Mouse (Mus musculus) heart, embryonic 11.5 days (tissue): Measurements from ENCODE around the gene Rimbp2. TPM values are rescaled to one million over a fixed set of nuclear protein-coding genes. Genes with fewer than 3 reads are reported as not detected.

ENCODE experiments used
- ATAC-seq: fragments of 200-750 bp; cut with Nextera tagmentation; replicated peaks from 2 replicates; pipeline ENCODE4 v1.8.0; 2017; ENCODE audit warnings: moderate library complexity; ENCODE audit not compliant: insufficient number of reproducible peaks, low FRiP score, low TSS enrichment
- H3K27ac ChIP-seq: fragments of 300-500 bp; sonication (generic); 2 replicates; pipeline ENCODE4 v1.5.1; 2014; ENCODE audit warnings: mild to moderate bottlenecking, low read depth, low read length
- H3K27me3 ChIP-seq: fragments of 300-500 bp; sonication (generic); 2 replicates; pipeline ENCODE4 v1.6.1; 2014; ENCODE audit warnings: mild to moderate bottlenecking, low read length, mixed read lengths; ENCODE audit not compliant: control insufficient read depth, insufficient read depth
- H3K36me3 ChIP-seq: fragments of 300-500 bp; sonication (generic); 2 replicates; pipeline ENCODE4 v1.6.1; 2014; ENCODE audit warnings: mild to moderate bottlenecking, low read length, moderate library complexity, mixed read lengths; ENCODE audit not compliant: control insufficient read depth, insufficient read depth
- H3K4me1 ChIP-seq: fragments of 300-500 bp; sonication (generic); 2 replicates; pipeline ENCODE4 v1.6.1; 2014; ENCODE audit warnings: low read length; ENCODE audit not compliant: control insufficient read depth, insufficient read depth
- H3K4me2 ChIP-seq: fragments of 300-500 bp; sonication (generic); 2 replicates; pipeline ENCODE4 v1.6.1; 2014; ENCODE audit warnings: mild to moderate bottlenecking, moderate library complexity
- H3K4me3 ChIP-seq: fragments of 300-500 bp; sonication (generic); 2 replicates; pipeline ENCODE4 v1.5.1; 2014; ENCODE audit warnings: low read depth, low read length
- H3K9ac ChIP-seq: fragments of 300-500 bp; sonication (generic); 2 replicates; pipeline ENCODE4 v1.6.1; 2014; ENCODE audit warnings: mild to moderate bottlenecking, low read depth, low read length, moderate library complexity
- H3K9me3 ChIP-seq: fragments of 300-500 bp; sonication (generic); replicated peaks from 2 replicates; pipeline ENCODE4 v1.6.1; 2016; ENCODE audit warnings: low read length; ENCODE audit not compliant: control insufficient read depth
- WGBS: fragments of 180-500 bp; shearing (Covaris S2); extraction: QIAGEN DNeasy Blood & Tissue Kit; methylation state at CpG from one replicate; pipeline ENCODE4 v1.1.7; 2014; ENCODE audit not compliant: insufficient replicate concordance; 5-methylcytosine and 5-hydroxymethylcytosine counted together
- polyA plus RNA-seq: library from polyadenylated mRNA; unstranded; fragments of >200 nt; fragmentation: Nextera tagmentation; extraction: Ambion mirVana; gene quantifications from 2 replicates; pipeline ENCODE4 v1.2.1, GENCODE M21; 2014

Gene Rimbp2
- 0.03 and 0.39 TPM in 2 replicates for polyA plus RNA-seq

DNA sequence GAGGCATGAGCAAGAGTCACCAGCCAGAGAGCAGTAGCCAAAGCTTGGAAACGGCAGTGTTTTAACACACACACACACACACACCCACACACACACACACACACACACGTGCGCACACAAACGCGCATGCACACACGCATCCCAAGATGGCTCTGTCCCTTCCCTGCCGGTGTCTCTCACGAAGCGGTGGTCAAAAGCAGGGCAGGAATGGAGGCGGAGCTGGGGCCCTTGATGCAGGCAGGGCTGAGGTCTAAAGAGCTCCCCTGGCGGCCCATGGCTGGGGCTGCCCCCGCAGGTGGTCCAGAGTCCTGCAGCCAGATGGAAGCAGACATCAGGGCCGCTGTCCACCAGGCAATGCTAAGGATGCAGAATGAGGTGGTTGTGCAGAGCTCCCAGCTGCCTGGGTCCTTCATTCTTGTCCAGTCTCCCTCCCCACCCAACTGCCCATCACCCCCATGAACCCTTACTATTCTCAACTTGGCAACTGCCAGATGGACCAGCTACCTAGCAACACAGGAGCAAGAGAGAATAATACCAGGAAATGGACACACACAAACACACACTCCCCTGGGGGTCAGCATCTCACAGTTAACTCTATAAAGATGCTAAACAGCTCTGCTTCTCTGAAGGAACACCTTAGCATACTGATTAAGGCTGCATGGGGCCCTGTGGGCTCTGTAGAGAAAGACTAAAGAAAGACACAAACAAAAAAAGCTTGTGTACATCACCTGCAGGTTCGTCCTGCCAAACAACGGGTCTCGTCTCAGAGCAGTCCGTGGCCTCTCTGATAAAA, at the start of gene Rimbp2:
Gene Rimbp2, minus strand, starts transcription at position 209 of the 793 bp plus-strand sequence.
- H3K27ac ChIP-seq = no peak within 1 kb of the TSS
- H3K9ac ChIP-seq = peak within 1 kb of the TSS; percentile 56; the same call in 1 of the 2 replicates
- peak within 1 kb of the TSS; percentile 87 for H3K4me2 ChIP-seq
- H3K9me3 ChIP-seq = peaks cover 2% of the 10 kb centered on the region; the same call in 1 of the 2 replicates
- no peaks in the 10 kb centered on the region for H3K4me1 ChIP-seq
- peaks cover 14% of the 10 kb centered on the region for H3K27me3 ChIP-seq
- ATAC-seq = peak; percentile 58; the same call in 1 of the 2 replicates
- no peaks in the 10 kb centered on the region for H3K36me3 ChIP-seq
- 13% methylated on average over 16 of the region's 17 CpGs for WGBS
- H3K4me3 ChIP-seq = peak within 1 kb of the TSS; percentile 45

- H3K36me3 ChIP-seq = 0 out of 2 replicates have a peak, but pooled peaks cover 5% of the 10 kb centered on the region
- no peaks in the 10 kb centered on the region for H3K27me3 ChIP-seq
- ATAC-seq = 0 out of 2 replicates have a peak, but pooled peaks have one; percentile 16
- H3K27ac ChIP-seq = peak overlapping the region; percentile 75
- peak overlapping the region; percentile 12 for H3K4me3 ChIP-seq
- H3K9ac ChIP-seq = peak overlapping the region; percentile 65
- peak overlapping the region; percentile 51 for H3K4me2 ChIP-seq
- H3K4me1 ChIP-seq = peaks cover 28% of the 10 kb centered on the region
- no peaks in the 10 kb centered on the region for H3K9me3 ChIP-seq
- 14% methylated on average over 14 of the region's 14 CpGs for WGBS
Measured at GRCm38 (mm10) chr5:129002571-129003011, 49.3 kb upstream of the Rimbp2 start.

DNA sequence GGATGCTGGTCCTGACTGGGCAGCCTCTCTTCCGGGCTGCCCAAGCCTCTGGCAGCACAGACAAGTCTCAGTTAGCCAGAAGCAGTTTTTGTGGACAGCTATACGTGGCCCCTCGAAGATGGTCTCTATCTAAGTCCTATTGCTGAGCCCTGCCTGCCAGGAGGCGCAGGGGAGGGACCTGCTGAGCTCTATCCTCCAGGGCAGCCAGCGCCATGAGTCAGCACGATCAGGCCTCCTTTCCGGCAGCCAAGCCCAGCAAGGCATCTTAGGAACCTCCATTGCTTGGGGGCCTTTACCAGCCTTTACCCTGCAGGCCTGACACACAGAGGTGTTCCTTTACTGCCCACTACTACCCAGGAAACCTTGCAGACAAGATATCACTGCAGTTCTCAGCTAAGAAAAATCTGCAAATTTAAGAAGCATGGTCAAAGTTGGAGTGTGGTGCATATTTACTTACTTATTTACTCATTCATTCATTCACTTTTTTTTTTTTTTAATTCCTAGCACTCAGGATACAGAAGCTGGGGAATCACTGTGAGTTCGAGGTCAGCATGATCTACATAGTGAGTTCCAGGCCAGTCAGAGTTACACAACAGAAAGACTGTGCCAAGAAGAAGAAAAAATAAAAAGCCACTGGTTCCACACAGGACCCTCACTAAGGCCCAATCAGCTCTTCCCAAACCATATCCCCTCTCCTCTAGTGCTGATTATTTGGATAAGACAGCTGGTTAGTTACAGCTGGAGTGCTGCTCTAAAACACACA, 47.6 kb upstream of the Rimbp2 start:
- peak overlapping the region; percentile 24; the same call in 1 of the 2 replicates for H3K27ac ChIP-seq
- WGBS = 38% methylated on average over 8 of the region's 8 CpGs
- no peaks in the 10 kb centered on the region for H3K27me3 ChIP-seq
- H3K4me2 ChIP-seq = no peak overlapping the region
- H3K36me3 ChIP-seq = 0 out of 2 replicates have a peak, but pooled peaks cover 5% of the 10 kb centered on the region
- no peak overlapping the region for H3K4me3 ChIP-seq
- H3K9me3 ChIP-seq = no peaks in the 10 kb centered on the region
- ATAC-seq = peak; percentile 75
- H3K4me1 ChIP-seq = peaks cover 26% of the 10 kb centered on the region
- 0 out of 2 replicates have a peak overlapping the region, but pooled peaks have one; percentile 22 for H3K9ac ChIP-seq

GRCm38 (mm10) chr5:128987141-128987954, 34.1 kb upstream of the Rimbp2 start:
- Histone ChIP-seq H3K36me3 (peaks cover 19% of the 10 kb centered on the region), H3K9me3 (no peaks in the 10 kb centered on the region), H3K27me3 (no peaks in the 10 kb centered on the region), H3K4me1 (no peaks in the 10 kb centered on the region), H3K9ac (no peak overlapping the region), H3K4me2 (no peak overlapping the region), H3K4me3 (no peak overlapping the region), H3K27ac (no peak overlapping the region)
- WGBS = 83% methylated on average over 19 of the region's 19 CpGs
- no peak for ATAC-seq

DNA sequence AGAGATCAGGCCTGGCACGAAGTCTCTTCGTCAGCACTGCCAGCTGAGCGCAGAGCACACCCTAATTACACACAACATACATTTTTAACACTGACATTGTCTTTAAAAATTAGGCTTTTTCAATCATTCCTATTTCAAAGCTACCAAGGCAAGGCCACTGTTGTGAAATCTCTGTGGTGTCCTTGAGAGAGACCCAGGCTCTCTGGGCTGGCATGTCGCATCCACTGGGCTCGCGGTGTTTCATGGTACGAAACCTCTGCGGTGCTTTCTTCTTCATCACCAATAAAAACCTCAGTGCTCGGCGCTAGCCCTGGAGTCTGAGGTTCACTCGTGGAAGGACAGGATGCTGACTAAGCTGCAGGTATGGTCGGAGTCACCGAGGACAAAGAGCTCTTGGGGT, 32.7 kb upstream of the Rimbp2 start:
- Histone ChIP-seq H3K4me1 (no peaks in the 10 kb centered on the region), H3K27ac (no peak overlapping the region), H3K36me3 (peaks cover 6% of the 10 kb centered on the region), H3K27me3 (no peaks in the 10 kb centered on the region), H3K4me3 (no peak overlapping the region), H3K9ac (no peak overlapping the region), H3K9me3 (no peaks in the 10 kb centered on the region), H3K4me2 (no peak overlapping the region)
- 94% methylated on average over 13 of the region's 13 CpGs for WGBS
- no peak for ATAC-seq

DNA sequence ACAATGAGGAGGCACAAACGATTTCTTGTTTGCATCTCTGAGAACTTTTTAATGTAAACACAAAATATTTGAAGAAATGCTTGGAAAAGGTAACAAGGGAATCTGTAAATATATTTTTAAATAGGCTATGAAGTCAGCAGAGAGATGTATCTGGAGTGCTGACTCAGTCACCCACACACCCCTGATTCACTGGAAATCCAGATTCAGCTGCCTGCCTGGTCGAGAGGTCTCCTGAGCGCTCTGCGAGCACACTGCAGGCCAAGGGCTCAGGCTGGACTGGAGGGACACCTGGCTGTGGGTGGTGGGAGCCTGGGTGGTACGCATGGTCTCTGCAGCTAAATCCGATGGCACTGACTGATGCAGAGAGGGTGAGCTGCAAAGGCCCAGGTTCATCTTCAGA, 31.2 kb upstream of the Rimbp2 start:
- no peaks in the 10 kb centered on the region for H3K27me3 ChIP-seq
- no peak overlapping the region for H3K27ac ChIP-seq
- no peaks in the 10 kb centered on the region for H3K4me1 ChIP-seq
- peaks cover 6% of the 10 kb centered on the region for H3K36me3 ChIP-seq
- no peak overlapping the region for H3K4me3 ChIP-seq
- H3K9ac ChIP-seq = no peak overlapping the region
- WGBS = 83% methylated on average over 6 of the region's 6 CpGs
- H3K9me3 ChIP-seq = no peaks in the 10 kb centered on the region
- no peak overlapping the region for H3K4me2 ChIP-seq
- no peak for ATAC-seq

DNA sequence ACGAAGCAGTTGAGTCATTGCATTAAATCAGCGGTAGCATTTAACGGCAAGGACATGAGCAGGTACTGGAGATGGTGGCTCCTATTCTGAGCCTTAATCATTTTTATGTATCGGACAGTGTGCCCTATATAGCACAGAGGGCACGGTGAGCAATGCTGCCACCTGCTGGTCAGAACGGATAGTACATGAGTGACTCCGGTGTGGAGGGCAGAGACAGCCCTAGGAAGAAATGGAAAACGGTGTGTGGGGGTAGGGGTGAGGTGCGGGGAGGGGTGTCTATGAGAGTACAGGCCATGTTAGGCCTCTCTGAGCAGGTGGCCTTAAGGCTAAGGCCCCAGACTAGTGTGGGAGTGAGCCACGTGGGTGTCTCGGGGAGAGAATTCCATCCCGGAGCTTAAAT, 28.3 kb upstream of the Rimbp2 start:
- Histone ChIP-seq H3K36me3 (peaks cover 6% of the 10 kb centered on the region), H3K27ac (no peak overlapping the region), H3K9ac (no peak overlapping the region), H3K4me1 (no peaks in the 10 kb centered on the region), H3K4me2 (no peak overlapping the region), H3K27me3 (no peaks in the 10 kb centered on the region), H3K9me3 (no peaks in the 10 kb centered on the region), H3K4me3 (no peak overlapping the region)
- WGBS = 25% methylated on average over 12 of the region's 12 CpGs
- peak; percentile 60; the same call in 1 of the 2 replicates for ATAC-seq

- H3K9ac ChIP-seq = no peak overlapping the region
- no peaks in the 10 kb centered on the region for H3K4me1 ChIP-seq
- no peaks in the 10 kb centered on the region for H3K9me3 ChIP-seq
- H3K27me3 ChIP-seq = no peaks in the 10 kb centered on the region
- H3K4me2 ChIP-seq = no peak overlapping the region
- WGBS = 58% methylated on average over 7 of the region's 7 CpGs
- H3K4me3 ChIP-seq = no peak overlapping the region
- ATAC-seq = no peak
- H3K36me3 ChIP-seq = peaks cover 6% of the 10 kb centered on the region
- no peak overlapping the region for H3K27ac ChIP-seq
Measured at GRCm38 (mm10) chr5:128980857-128981256, 27.6 kb upstream of the Rimbp2 start.
